Mouse (Mus musculus): ENCODE measurements around the gene Prr3.

DNA sequence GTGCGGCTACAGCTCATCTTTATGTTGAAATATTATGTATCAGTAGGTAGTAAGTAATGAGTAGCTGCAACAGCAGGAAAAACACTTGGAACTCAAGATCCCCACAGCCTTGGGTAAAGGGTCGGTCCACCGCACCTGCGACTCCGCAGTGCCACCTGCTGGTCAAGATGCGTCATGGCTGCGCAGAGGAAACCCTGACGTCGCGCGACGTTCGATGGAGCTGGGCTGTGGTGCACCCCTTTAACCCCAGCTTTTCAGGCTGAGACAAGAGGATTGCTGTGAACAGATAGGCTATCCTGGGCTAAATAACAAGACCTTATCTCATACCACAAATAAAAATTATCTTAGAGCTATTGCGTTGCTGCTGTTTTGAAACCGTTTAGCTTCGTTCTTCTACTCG, 13.6 kb upstream of the Prr3 start:
- TF ChIP-seq POLR2A (IDR thresholded peaks at IDR 0.05; ENCODE audit: low read depth, low read length) (no peak), CTCF (IDR thresholded peaks at IDR 0.05; ENCODE audit: extremely low read depth, insufficient read length, insufficient replicate concordance, low read depth, low read length) (peak; percentile 99)
